Mouse (Mus musculus) adrenal gland (tissue): Measurements from ENCODE around the gene Zfp872.

ENCODE experiments used
- intact Hi-C: fragments of 180-260 bp; cut with DNase I; formaldehyde crosslinking; loops from one replicate; pipeline ENCODE4 v1.15.1; 2025
- long read RNA-seq, 2 experiments: library from polyadenylated mRNA; unstranded; transcript quantifications; one replicate each; pipeline ENCODE4 v2.0.0; 2020; ENCODE audit warnings: borderline replicate concordance in 1 of 2; ENCODE audit not compliant: insufficient replicate concordance in 1 of 2

Gene Zfp872
- long read RNA-seq, experiment 1: 0 reads
- long read RNA-seq, experiment 2: 0 reads

DNA sequence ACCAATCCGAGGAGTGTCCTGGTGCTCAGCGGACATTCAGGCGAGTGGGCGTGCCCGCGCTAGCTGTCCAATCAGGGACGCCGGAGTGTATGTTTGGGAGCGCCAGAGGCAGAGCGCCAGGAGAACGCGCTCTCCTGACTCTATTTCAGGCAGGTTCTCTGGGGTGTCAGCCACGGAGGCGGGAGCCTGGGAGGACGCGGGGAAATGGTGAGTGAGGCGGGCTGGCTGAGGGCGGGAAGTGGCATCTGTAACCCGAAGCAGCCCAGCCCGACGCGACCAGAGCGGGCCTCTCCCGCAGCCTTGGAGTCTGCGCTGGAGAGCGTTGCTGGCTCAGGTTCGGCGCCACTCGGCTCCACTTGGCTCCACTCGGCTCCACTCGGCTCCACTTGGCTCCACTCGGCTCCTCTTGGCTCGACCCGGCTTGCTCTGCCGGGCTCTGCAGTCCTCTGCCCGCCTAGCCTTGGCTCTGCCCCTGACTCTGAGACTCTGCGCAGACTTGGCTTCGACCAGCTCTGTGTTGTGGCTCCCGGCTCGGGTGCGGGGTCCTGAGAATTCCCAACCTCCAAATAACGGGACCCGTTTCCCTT lies at the start of gene Zfp872:
Gene Zfp872, plus strand, starts transcription at position 66 of the 587 bp plus-strand sequence.
- intact Hi-C loops: no loop called here

DNA sequence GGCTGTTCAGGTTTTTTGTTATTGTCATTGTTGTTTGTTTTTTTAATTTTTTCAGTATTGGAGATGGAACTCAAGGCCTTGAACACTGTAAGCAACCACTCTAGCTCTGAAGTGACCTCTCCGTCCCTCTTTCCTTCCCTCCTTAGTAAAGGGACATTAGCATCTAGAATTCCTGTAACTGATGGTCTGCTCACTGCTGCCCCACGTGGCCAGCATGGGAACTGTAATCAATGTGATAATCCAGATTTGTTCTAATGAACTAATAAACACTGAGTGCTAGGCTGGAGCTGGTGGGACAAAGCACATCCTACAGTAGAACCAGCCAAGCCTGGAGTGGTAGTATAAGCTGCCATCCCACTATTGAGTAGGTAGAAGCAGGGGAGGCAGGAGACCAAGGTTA lies 49.4 kb upstream of the Zfp872 start:
- intact Hi-C loops: no loop called here

DNA sequence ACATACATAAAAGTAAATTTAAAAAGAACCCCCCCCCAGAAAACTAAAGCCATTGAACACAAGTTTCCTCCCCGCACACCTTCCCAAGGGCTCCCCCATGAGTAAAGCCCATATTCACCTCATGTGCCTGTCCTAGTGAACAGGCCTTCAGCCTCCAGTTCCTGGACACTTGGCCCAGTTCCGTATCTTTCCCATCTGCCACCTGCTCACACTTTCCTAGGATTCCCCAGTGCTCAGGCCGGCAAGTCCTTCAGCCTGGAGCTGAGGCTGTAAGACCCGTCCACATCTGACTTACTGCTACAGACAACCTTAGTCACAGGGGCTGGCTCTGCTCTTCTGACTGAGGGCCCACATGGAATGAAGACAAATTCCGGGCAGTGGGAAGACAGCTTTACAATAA lies 48.1 kb upstream of the Zfp872 start:
- intact Hi-C loops: loop anchor here (10.0 kb wide), 2 partner anchors 45 to 165 kb away; partner anchors contain the start of gene Cnn1

DNA sequence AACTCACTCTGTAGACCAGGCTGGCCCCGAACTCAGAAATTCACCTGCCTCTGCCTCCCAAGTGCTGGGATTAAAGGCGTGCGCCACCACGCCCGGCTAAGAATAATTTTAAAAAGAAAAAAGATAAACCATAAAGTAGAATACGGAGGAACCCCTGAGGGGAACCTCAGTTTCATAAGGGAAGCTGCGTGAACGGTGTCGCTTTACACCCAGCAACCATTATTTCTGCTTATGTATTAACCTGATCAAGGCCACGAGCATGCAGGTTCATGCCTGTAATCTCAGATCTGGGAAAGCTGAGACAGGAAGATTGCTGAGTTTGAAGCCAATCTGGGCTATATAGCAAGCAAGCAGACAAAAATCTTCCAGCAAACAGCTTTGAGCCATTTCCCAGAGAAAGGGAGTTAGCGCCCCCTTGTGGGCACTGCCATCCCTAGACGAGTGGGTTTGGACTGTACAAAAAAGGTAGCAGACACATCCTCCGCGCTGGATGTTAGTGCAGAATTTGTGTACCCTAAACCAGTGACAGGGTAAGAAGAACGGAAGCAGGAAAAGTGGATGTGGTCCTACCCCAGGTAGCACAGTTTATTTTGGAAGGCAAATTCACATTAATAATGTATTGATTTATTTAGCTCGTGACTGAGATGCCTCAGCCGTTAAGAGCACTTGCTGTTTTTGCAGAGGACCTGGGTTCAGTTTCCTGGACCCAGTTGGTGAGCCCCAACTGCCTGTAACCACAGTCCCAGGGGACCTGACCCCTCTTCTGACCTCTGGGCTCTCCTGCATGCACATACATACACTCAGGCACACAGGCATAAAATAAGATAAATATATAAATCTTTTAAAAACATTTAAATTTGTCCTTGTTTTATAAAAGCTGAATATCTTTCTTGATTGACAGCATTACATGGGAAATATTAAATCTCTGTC lies 44.5 kb upstream of the Zfp872 start:
- intact Hi-C loops: loop anchor here (2.0 to 10.0 kb wide), 4 partner anchors 25 to 169 kb away; partner anchors contain the start of gene Cnn1

DNA sequence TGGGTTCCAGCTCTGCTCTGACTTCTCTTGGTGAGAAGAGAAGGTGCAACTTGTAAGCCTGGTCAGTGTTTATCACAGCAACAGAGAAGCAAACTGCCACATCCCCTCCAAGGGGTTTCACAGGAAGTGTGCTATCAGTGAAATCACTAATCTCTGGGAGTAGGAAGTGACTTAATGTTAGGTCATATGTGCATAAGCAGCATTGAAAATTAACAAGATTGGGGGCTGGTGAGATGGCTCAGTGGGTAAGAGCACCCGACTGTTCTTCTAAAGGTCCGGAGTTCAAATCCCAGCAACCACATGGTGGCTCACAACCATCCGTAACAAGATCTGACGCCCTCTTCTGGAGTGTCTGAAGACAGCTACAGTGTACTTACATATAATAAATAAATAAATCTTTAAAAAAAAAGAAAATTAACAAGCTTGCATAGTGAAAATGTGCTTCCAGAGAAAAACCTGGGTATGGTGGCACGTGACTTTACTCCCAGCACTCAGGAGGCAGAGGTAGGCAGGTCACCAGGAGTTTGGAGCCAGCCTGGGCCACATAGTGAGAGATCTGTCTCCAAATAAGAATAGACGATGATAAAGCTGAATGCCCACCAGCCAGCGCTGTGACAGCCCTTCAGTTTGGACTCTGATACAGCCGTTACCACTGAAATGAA lies 43.5 kb upstream of the Zfp872 start:
- intact Hi-C loops: loop anchor here (10.0 kb wide), 2 partner anchors 50 to 170 kb away; partner anchors contain the start of gene Cnn1

DNA sequence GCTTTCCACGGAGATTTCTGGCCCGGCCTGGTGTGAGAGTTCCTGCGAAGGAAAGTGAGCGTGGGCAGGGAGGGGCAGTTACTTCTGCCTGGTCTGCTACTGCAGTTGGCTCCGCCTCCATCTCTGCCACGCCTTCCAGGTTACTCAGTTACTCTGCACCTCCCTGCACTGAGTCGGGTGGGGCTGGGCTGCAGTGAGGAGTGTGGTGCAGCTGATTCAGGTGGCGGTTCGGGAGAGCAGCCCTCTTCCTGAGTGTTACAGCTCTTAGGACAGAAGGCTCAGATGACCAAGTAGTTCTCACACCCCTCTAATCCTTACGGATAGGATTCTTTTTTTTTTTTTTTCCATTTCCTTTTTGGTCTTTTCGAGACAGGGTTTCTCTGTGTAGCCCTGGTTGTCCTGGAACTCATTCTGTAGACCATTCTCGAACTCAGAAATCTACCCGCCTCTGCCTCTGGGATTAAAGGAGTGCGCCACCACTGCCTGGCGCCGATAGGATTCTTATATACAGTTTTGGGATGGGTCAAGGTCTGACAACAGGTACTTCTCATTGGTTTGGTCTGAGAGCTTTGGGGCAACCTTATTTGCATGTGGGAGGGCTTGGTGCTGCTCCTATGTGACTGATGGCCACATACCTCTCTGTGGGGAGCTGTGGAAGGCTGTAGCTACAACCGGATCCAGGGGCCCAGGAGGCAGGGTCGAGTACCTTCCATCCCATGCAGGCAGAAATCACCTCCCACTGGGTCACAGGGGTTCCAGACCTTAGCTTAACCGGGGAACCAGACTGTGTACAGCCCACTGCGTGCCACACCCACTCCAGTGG lies 38.3 kb upstream of the Zfp872 start:
- intact Hi-C loops: loop anchor here (10.0 kb wide), 3 partner anchors 55 to 255 kb away; partner anchors contain the start of gene Cnn1

DNA sequence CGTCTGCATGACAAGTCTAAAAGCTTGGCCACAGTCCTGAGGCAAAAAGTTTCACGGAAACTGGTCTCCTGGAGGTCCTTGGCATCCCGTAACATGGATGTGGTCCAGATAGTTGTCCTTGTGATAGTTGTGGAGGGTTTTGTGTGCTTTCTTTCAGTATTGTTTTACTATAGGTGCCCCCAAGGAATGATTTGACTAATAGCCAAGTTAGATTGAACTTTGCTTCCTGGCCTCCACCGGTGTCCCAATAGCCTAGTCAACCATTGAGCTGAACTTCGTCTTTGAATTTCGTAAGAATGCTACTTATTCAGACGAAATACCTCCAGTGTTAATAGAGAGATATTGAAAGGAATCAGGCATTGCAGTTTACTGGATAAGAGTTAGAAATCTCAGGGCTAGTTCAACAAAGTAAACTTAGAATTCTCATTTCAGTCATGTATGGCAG lies 37.6 kb upstream of the Zfp872 start:
- intact Hi-C loops: loop anchor here (10.0 kb wide), 1 partner anchor 255 kb away; no protein-coding TSS in a partner anchor

DNA sequence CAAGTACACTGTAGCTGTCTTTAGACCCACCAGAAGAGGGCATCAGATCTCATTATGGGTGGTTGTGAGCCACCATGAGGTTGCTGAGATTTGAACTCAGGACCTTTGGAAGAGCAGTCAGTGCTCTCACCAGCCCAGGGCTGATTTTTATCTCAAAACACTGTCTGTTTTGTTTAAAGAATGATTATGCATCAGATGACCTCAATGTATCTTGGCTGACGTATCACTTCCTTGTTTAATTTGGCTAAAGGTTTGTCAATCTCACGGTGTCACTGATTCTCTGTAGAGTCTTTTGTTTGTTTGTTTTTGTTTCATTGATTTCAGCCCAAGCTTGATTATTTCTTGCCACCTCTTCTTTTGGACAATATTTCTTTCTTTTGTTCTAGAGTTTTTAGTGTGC lies 36.9 kb upstream of the Zfp872 start:
- intact Hi-C loops: loop anchor here (10.0 kb wide), 1 partner anchor 254 kb away; no protein-coding TSS in a partner anchor

DNA sequence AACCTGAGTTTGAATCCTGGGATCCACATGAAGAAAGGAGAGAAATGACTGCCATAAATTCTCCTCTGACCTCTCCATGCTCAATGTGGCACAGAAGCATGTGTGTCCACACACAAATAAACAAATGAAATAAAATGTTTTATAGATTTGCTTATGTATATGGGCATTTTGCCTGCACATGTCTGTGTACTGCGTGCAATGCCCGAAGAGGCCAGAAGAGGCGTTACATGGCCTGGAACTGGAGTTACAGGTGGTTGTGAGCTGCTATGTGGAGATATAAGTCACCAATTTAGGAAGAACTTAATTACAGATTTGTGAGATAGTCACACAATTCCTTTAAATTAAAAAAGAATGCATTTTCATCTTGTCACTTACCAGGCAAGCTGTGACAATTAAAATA lies 34.1 kb upstream of the Zfp872 start:
- intact Hi-C loops: loop anchor here (10.0 kb wide), 1 partner anchor 251 kb away; no protein-coding TSS in a partner anchor

DNA sequence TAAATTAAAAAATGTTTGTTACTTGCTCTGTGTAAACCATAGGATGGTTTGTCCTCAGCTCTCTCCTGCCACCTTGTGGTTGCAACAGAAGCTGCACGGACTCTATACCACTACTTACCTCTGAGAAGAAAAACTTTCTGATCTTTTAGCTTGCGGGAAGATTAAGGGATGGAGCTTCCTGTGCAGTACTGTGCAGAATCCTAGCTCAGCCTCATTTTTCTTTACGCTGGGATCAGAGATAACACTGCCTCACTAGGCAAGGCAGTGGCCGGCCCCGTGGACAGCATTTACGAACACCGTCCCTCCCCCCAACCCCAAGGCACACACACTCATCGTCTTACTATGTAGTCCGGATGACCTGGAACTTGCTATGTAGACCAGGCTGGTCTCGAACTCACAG lies 32.3 kb upstream of the Zfp872 start:
- intact Hi-C loops: loop anchor here (10.0 kb wide), 1 partner anchor 249 kb away; no protein-coding TSS in a partner anchor

DNA sequence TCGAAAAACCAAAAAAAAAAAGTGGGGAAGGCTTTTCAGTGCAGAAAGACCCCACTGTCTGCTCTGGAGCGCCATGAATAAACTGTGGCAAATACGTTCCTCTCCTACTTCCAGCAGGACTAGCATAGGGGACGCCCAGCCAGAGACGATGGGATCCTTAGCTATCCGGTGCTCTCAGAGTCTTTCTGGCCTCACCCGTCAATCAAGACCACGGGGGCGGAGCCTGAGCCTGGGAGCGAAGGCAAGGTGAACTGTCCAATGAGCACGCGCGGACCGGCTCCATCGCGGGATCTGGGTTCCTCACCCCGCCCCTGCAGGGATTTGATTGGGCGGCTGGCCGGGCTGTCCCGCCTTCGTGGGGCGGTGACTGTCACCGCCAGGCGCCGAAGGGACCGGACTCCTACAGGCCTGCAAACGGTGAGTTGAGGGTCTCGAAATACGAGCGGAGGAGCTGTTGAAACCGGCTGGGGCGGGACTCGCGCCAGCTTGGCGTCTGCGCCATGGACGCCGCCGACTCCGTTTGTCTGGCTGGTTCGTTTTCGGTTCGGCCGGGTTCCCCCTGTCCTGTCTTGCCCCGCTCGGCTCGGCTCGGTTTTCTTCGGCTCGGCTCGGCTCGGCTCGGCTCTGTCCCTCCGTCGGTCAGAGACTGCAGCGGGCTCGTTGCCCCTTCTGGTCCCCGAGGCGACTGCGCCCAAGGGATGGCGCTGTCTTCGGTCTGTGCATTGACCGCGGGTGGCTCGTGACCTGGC lies 31.2 kb upstream of the Zfp872 start, which contains the start of gene Pigyl:
Gene Pigyl, plus strand, starts transcription at position 350 of the 749 bp plus-strand sequence.
- intact Hi-C loops: loop anchor here (10.0 kb wide), 1 partner anchor 248 kb away; no protein-coding TSS in a partner anchor

DNA sequence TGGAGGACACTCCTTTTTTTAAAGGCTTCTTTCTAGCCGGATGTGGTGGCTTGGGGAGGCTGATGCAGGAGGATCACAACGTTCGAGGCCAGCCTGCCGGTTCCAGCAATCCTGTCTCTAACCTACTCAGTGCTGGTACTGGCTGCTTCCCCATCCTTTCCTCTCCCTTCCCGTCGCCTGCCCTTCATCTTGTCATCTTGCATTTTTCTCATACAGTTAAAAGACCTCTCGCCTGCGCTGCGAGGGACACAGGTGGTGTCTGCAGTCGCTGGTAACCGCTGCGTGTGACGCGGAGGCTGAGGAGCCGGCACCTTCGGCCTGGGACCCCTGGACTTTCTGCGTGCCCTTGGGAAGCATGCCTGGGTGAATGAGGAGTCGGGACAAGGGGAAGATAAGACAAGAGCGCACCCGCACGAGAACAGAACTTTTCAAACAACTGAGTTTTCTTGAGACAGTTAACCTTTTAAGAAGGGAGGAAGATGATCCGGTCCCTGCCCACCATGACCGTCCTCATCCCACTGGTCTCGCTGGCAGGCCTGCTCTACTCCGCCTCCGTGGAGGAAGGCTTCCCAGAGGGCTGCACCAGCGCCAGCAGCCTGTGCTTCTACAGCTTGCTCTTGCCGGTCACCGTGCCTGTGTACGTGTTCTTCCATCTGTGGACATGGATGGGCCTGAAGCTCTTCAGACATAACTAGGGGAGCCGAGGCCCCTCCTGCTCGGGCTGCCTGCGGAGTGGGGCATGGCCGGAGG lies 30.2 kb upstream of the Zfp872 start:
- intact Hi-C loops: loop anchor here (10.0 kb wide), 1 partner anchor 247 kb away; no protein-coding TSS in a partner anchor

DNA sequence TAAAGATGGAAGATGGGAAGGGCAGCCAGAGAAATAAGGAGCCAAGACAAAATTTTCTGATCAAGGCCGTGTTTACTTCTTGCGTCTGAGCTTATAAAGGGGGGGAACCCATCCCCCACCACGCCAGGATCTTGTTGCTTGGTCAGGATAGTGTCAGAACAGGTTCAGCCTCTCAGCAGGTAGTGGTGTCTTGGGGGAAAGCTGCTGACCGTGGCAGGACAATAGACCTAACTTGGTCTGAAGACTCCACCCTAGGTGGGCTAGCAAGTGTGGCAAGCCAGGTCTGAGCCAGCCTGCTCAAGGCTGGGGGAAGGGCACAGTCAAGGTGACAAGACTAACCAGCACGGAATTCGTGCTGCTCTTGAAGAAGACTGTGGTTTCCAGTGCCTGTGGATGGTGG lies 26.6 kb upstream of the Zfp872 start:
- intact Hi-C loops: no loop called here

DNA sequence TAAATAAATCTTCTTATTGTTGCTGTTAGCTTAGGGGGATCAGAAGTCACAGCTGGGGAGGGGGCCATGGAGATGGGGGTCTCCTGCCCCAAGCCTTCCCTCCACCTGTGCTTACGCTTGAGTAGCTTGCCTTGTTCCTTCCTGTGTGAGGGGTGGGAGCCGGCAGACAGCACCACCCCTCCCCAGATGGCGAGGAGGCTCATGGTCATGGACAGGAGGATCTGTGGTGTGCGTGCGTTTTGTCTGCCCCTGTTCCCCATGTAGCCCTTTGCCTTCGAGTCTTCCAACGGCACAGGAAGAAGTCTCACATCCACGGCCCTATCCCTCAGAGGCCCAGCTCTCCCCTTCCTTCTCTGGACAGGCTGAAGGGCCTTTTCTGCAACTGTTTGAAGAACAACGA lies 25.6 kb upstream of the Zfp872 start:
- intact Hi-C loops: no loop called here

DNA sequence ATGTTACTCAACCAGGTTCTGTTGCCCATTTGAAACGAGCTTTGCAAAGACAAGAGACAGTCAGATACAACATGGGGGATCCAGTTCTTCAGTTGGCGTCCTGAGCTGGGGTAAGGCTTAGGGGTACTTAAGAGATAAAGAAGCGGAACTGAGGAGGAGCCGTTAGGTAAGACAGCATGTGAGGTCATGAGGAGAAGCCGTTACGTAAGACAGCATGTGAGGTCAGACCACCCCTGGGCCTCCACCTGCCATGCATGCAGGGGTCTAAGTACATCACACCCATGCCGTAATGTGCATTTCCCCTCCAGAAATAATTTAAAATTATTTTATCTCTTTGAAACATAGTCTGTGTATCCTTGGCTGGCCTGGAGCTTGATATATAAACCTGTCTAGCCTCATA lies 25.0 kb upstream of the Zfp872 start:
- intact Hi-C loops: no loop called here

DNA sequence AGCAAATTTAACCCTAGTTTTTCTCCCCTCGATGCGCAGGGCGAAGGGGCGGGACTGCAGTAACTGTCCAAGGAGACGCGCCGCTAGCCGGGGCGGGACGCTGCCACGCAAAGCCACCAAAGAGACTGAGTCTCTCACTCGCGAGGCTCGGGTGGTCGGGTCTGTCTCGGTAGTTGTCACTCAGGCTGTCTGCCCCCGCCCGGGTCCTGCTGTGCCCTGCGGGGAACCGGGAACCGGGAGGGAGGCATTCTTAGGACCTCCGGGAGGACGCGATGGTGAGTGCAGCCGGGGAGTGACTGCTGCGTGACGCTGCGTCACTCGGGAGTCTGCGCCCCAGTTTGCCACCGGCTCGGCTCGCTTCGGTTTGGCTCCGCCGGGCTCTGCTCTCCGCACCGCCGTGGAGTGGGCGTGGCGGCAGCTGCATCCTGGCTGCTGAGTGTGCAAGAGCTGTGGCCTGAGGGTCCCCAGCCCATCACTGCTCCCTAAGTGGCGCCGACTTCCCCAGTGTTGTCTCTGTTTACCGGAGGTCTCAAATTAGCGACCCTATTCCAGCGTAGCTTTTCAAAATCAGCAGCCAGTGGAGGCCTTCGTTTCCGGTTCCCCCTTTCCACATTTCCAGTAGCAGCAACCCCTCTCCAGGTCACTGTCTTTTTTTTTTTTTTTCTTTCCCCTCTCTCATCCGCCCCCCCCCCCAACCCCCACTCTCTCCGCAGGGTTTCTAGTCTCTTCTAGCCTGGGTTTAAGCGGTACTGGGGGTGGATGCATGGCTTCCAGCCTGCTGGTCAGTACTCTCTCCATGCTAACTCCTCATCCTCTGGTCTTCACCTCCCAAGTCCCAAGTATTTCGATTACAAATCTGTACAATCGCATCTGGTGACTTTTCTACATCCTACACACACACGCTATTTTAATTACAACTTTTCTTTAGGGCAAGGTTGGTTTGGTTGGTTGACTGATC lies 22.9 kb upstream of the Zfp872 start:
- intact Hi-C loops: loop anchor here (2.0 kb wide), 1 partner anchor 62 kb away; no protein-coding TSS in a partner anchor

DNA sequence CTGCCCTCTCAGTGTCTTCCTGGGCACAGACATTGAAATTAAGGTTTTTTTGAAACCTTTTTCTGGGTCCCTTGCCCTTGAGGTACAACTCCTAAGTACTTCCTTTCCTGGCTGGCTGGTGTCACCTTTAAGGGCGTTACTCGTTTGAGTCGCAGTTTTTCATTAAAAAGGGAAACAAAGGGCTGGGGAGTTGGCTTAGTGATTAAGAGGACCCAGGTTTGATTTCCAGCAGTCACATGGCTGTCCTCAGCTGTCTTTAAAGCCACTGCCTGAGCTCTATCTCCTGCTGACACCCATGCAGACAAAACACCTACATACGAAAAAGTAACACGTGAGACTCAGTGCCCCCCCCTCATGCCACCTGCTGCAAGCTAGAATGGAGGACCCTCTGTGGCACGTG lies 21.9 kb upstream of the Zfp872 start:
- intact Hi-C loops: loop anchor here (2.0 kb wide), 1 partner anchor 61 kb away; no protein-coding TSS in a partner anchor
